Mouse (Mus musculus): ENCODE data around the gene Klc1.
"Not testable (repeated sequence)": the region's sequence is repeated elsewhere in the genome, so short reads cannot be mapped to it uniquely, and the experiment has no call there.

Klc1 gene

GRCm38 (mm10) chr12:111758381-111759175, at the start of gene Klc1:
Klc1 (plus strand) TSS chr12:111758849.
- DNase-seq: peak; percentile 85

- no peak for DNase-seq
These were observed 48.6 kb upstream of the Klc1 start for GRCm38 (mm10) chr12:111710091-111710490.

GRCm38 (mm10) chr12:111712476-111712875, 46.2 kb upstream of the Klc1 start:
- DNase-seq: no peak

GRCm38 (mm10) chr12:111713004-111713651, 45.5 kb upstream of the Klc1 start, which contains the start of the genes Bag5 and Apopt1:
Bag5 (minus strand) TSS chr12:111713257.
Apopt1 (plus strand) TSS chr12:111713261.
- peak; percentile 95 for DNase-seq

- DNase-seq: not testable (repeated sequence)
These were observed 44.8 kb upstream of the Klc1 start for GRCm38 (mm10) chr12:111713880-111714279.

- no peak for DNase-seq
These were observed 42.1 kb upstream of the Klc1 start for GRCm38 (mm10) chr12:111716505-111716904.

- no peak for DNase-seq
These were observed 40.0 kb upstream of the Klc1 start for GRCm38 (mm10) chr12:111718656-111719055.

- DNase-seq: no peak
These were observed 38.4 kb upstream of the Klc1 start for GRCm38 (mm10) chr12:111720222-111720621.

GRCm38 (mm10) chr12:111722654-111723053, 36.0 kb upstream of the Klc1 start:
- peak; percentile 39 for DNase-seq

- no peak for DNase-seq
These were observed 33.9 kb upstream of the Klc1 start for GRCm38 (mm10) chr12:111724638-111725337.

GRCm38 (mm10) chr12:111725338-111726121, 33.1 kb upstream of the Klc1 start:
- no peak for DNase-seq

- DNase-seq: peak; percentile 42
These were observed 32.6 kb upstream of the Klc1 start for GRCm38 (mm10) chr12:111726122-111726463.

GRCm38 (mm10) chr12:111727956-111728355, 30.7 kb upstream of the Klc1 start:
- no peak for DNase-seq

GRCm38 (mm10) chr12:111731822-111732807, 26.5 kb upstream of the Klc1 start:
- DNase-seq: peak; percentile 92

GRCm38 (mm10) chr12:111732921-111733320, 25.7 kb upstream of the Klc1 start:
- no peak for DNase-seq

GRCm38 (mm10) chr12:111734912-111735311, 23.7 kb upstream of the Klc1 start:
- DNase-seq: no peak

GRCm38 (mm10) chr12:111736676-111737075, 22.0 kb upstream of the Klc1 start:
- not testable (repeated sequence) for DNase-seq

- no peak for DNase-seq
These were observed 21.3 kb upstream of the Klc1 start for GRCm38 (mm10) chr12:111737370-111737769.

GRCm38 (mm10) chr12:111738754-111739153, 19.9 kb upstream of the Klc1 start:
- DNase-seq: peak; percentile 76

- DNase-seq: no peak
These were observed 17.3 kb upstream of the Klc1 start for GRCm38 (mm10) chr12:111741338-111741737.

GRCm38 (mm10) chr12:111743419-111743818, 15.2 kb upstream of the Klc1 start:
- DNase-seq: peak; percentile 70

Data from kidney, postnatal 14 days (tissue).